Mouse (Mus musculus) urinary bladder, postnatal 25 days (tissue): ENCODE data around the gene Plekhg2.
"Not testable (repeated sequence)": the region's sequence is repeated elsewhere in the genome, so short reads cannot be mapped to it uniquely, and the experiment has no call there.

ENCODE experiments used
- DNase-seq: peaks from one replicate; pipeline ENCODE4 v3.0.0; 2022; ENCODE audit warnings: low spot score

Gene Plekhg2

GRCm38 (mm10) chr7:28372251-28373108 lies at the start of gene Plekhg2:
Gene Plekhg2, minus strand, starts transcription at chr7:28372599.
- peak; percentile 99 for DNase-seq

GRCm38 (mm10) chr7:28419416-28419815 lies 47.0 kb upstream of the Plekhg2 start:
- no peak for DNase-seq

- DNase-seq: peak; percentile 40
These were observed 45.8 kb upstream of the Plekhg2 start for GRCm38 (mm10) chr7:28418096-28418670.

- DNase-seq: no peak
These were observed 45.0 kb upstream of the Plekhg2 start for GRCm38 (mm10) chr7:28417368-28417767.

GRCm38 (mm10) chr7:28412826-28413225 lies 40.4 kb upstream of the Plekhg2 start:
- no peak for DNase-seq

GRCm38 (mm10) chr7:28410841-28411475 lies 38.6 kb upstream of the Plekhg2 start:
- peak; percentile 41 for DNase-seq

GRCm38 (mm10) chr7:28401942-28402341 lies 29.5 kb upstream of the Plekhg2 start:
- DNase-seq: no peak

- DNase-seq: no peak
These were observed 28.6 kb upstream of the Plekhg2 start for GRCm38 (mm10) chr7:28401030-28401429.

GRCm38 (mm10) chr7:28398696-28399340 lies 26.4 kb upstream of the Plekhg2 start:
- DNase-seq: no peak

- DNase-seq: no peak
These were observed 25.6 kb upstream of the Plekhg2 start for GRCm38 (mm10) chr7:28398000-28398399.

- DNase-seq: no peak
These were observed 23.0 kb upstream of the Plekhg2 start for GRCm38 (mm10) chr7:28395425-28395824.

- no peak for DNase-seq
These were observed 21.0 kb upstream of the Plekhg2 start for GRCm38 (mm10) chr7:28393272-28393951.

GRCm38 (mm10) chr7:28392429-28393271 lies 20.3 kb upstream of the Plekhg2 start, which contains the start of the genes Med29 and Paf1:
Gene Med29, minus strand, starts transcription at chr7:28392708.
Gene Paf1, plus strand, starts transcription at chr7:28392951.
- peak; percentile 83 for DNase-seq

- DNase-seq: no peak
These were observed 17.9 kb upstream of the Plekhg2 start for GRCm38 (mm10) chr7:28390331-28390730.

- DNase-seq: not testable (repeated sequence)
These were observed 15.0 kb upstream of the Plekhg2 start for GRCm38 (mm10) chr7:28387384-28387783.

GRCm38 (mm10) chr7:28386877-28387276 lies 14.5 kb upstream of the Plekhg2 start:
- not testable (repeated sequence) for DNase-seq

- DNase-seq: peak; percentile 91
These were observed 14.1 kb upstream of the Plekhg2 start for GRCm38 (mm10) chr7:28386462-28386861.

GRCm38 (mm10) chr7:28386007-28386406 lies 13.6 kb upstream of the Plekhg2 start:
- DNase-seq: no peak

- DNase-seq: no peak
These were observed 12.8 kb upstream of the Plekhg2 start for GRCm38 (mm10) chr7:28385196-28385595.

GRCm38 (mm10) chr7:28384162-28384561 lies 11.8 kb upstream of the Plekhg2 start:
- DNase-seq: no peak

GRCm38 (mm10) chr7:28383606-28384005 lies 11.2 kb upstream of the Plekhg2 start:
- no peak for DNase-seq
